Mouse (Mus musculus): ENCODE results near the gene Car14.
"Not testable (repeated sequence)": the region's sequence is repeated elsewhere in the genome, so short reads cannot be mapped to it uniquely, and the experiment has no call there.

The Car14 gene

DNA sequence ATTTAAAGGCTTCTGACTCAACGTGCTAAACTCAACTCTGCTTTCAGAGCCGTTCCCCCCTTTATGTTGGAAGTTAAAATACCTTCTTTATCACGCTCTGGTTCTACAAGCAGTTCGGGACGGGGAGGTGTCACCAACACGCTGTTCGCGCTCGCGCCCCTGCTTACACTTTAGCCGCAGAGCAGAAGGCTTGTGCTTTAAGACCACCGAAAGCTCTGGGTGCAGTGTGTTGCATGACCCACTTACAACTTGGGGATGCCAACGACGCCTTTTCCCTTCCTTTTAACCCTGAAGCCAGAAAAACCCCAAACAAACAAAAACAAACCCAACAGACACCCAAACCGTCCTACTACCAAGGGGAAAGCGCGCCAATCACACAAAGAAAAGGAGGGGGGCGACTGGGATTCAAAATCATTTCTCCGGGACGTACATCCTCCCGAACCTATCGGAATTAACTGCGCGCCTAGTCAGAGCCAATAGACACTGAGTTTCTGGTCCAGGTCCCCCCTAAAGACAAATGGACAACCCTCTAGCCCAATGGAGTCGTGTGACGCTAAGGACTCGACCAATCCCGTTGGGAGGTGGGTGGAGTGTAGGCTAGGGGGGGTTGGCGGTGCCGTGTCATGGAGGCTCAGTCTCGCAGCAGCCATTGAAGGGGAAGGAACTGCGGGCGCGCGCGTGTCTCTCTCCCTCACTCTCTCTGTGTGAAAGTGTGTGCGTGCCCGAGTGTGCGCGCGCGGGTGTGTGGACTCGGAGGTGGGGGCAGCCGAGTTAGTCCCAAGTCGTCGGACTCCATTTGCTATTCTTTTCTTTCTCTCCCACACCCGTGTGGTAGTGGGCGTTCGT, 24.4 kb upstream of the Car14 start, which contains the start of gene Anp32e:
Gene Anp32e (plus strand): TSS at position 589 of the 846 bp plus-strand sequence.
- in situ Hi-C loops (cut with MboI; ENCODE audit: low pct_unique_long_range_greater_than_20kb in 1 of 2, low sequenced_read_pairs in 2 of 2, unreplicated experiment in 1 of 2): no loop called here

DNA sequence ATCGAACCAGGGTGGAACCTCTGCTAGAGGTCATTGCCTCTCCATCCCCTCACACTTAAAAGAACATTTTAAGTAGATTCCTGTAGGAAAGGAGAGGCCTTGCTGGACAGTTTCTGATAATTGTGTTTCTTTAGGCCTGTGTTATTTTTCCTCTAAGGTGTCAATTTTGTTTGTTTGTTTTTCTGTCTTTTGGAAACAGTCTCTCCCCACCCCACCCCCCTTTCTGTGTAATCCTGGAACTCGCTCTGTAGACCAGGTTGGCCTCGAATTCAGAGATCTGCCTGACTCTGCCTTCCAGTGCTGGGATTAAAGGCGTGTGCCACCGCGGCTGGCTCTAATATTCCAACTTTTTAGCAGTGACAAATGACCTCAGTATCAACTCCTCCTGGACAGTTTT, 23.8 kb upstream of the Car14 start:
- in situ Hi-C loops (cut with MboI; ENCODE audit: low pct_unique_long_range_greater_than_20kb in 1 of 2, low sequenced_read_pairs in 2 of 2, unreplicated experiment in 1 of 2): no loop called here

DNA sequence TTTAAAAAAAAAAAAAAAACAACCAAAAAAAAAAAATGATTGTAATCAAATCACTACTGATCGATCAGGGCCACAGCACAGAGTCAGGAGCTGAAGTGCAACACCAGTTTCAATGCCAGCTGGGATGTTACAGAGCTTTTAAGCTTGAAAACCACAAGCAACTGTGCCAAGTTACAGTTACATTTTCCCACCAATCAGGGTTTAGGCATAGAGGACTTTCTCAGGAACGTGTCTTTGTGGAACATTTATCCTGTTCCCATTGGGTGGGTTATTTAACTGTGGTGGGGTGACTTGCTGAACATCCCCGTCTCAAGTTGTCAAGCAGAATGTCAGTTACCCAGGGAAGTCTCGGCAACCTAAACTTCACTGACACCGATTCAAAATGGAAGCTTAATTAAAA, 20.6 kb upstream of the Car14 start:
- in situ Hi-C loops (cut with MboI; ENCODE audit: low pct_unique_long_range_greater_than_20kb in 1 of 2, low sequenced_read_pairs in 2 of 2, unreplicated experiment in 1 of 2): no loop called here

DNA sequence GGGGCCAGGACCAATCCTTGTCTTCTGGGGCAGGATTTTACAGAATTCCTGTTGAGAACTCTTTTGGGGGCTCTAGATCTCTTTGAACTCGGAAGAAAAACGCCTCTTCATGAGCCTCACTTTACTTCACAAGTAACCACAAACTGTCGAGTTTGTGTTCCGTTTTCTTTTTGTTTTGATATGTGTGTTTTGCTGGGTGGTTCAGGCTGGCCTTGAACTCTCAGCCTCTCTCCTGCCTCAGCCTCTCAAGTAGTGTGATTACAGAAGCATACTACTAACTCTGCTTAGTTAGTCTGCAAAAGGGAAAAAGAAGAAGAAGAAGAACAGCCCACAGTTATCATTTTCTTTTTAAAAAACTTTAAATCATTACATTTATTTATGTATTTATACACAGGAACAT, 19.7 kb upstream of the Car14 start:
- in situ Hi-C loops (cut with MboI; ENCODE audit: low pct_unique_long_range_greater_than_20kb in 1 of 2, low sequenced_read_pairs in 2 of 2, unreplicated experiment in 1 of 2): no loop called here

DNA sequence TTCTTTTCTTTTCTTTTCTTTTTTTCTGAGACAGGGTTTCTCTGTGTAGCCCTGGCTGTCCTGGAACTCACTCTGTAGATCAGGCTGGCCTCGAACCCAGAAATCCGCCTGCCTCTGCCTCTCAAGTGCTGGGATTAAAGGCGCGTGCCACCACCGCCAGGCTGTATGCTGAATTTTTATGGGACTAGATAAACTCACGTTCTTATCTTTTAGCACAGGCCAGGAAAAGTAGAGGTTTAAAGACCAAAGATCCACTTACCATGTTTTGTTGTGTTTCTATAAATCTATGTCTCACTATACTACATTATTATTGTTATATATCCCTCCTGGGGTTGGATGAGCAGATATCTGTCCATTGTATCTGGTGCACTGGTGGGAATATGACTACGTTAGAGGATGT, 18.9 kb upstream of the Car14 start:
- in situ Hi-C loops (cut with MboI; ENCODE audit: low pct_unique_long_range_greater_than_20kb in 1 of 2, low sequenced_read_pairs in 2 of 2, unreplicated experiment in 1 of 2): not testable (repeated sequence)

DNA sequence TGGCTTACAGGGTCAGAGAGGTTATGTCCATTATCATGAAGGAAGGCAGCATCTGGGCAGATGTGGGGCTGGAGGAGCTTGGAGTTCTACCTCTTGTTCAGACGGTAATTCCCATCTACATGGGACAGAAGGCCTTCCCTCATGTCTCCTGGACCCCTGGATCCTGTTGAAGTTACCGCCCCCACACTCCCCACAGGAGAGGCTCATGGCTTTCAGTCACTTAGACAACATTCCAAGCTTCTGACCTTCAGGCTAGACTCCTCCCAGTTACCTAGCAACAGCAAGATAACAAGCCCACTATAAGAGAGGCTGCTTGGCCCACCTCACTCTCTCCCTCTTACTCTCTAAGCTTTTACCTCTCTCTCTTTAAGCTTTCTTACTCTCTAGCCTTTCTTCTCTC, 16.0 kb upstream of the Car14 start:
- in situ Hi-C loops (cut with MboI; ENCODE audit: low pct_unique_long_range_greater_than_20kb in 1 of 2, low sequenced_read_pairs in 2 of 2, unreplicated experiment in 1 of 2): not testable (repeated sequence)

DNA sequence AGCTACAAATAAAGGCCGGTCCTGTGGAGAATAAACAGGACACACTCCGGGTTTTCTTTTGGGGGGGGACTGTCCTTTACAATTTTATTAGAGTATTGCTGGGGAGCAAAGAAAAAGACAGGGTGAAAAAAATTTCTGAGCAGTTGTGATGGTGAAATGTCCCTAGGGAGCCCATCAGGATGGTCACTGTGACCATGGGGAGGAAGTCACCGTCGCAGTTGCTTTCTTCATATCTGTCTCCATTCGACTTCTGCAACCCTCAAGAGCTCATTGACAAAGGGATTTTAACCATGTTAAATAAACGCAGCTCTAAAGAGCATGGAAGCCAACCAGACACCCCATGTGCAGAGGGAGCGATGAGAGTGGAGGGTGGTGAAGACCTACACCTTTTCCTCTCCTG, 12.3 kb upstream of the Car14 start:
- in situ Hi-C loops (cut with MboI; ENCODE audit: low pct_unique_long_range_greater_than_20kb in 1 of 2, low sequenced_read_pairs in 2 of 2, unreplicated experiment in 1 of 2): no loop called here

DNA sequence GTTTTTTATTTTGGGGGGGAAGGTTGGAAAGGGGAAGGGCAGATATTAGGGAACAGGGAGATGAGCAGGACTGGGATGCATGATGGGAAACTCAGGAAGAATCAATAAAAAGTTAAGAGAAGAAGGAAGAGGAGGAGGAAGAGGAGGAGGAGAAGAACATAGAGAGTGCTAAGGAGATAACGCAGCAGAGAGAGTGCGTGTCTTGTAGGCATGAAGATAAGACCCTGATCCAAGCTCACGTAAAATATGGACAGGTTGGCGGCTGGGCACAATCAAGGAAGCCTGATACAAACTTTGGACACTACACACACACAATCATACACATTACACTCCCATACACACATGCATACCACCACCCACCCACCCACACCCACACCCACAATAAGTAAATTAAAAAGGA, 10.2 kb upstream of the Car14 start:
- in situ Hi-C loops (cut with MboI; ENCODE audit: low pct_unique_long_range_greater_than_20kb in 1 of 2, low sequenced_read_pairs in 2 of 2, unreplicated experiment in 1 of 2): no loop called here

DNA sequence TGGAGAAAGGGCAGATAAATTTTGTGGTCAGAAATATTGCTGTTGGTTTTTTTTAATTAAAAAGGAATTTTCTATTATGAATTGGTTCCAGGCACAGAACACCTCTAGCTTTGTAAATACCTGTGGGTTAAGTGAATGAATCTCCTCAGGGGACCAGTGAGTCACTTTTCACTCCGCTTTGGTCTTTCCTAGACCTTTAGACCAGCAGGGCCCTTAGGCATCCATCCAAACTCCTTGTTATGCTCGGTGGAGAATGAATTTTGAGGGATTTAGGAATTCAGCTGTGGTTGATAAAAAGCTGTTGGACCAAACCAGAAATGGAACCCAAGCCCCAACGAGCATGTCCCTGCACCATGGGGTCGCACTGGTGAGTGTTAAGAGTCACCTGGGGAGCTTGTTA, 3.1 kb upstream of the Car14 start:
- in situ Hi-C loops (cut with MboI; ENCODE audit: low pct_unique_long_range_greater_than_20kb in 1 of 2, low sequenced_read_pairs in 2 of 2, unreplicated experiment in 1 of 2): no loop called here

DNA sequence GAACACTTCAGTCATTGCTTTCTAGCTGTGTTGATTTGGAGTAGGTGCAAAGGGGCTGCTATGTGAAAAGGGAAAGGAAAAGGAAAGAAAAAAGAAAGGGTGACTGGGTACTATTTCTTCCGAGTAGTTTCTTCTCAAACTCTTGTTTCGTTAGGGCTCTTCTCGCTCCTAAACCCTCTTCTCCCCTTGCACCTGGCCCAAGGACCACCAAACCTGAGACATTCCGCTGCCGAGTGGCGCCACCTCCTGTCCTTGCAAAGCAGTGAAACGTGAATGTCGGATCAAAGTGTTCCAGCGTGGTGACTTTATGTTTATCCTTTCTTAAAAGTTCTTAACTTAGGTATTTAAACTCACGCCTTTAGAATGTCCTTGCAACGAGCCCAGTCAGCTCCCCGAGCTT, 2.4 kb upstream of the Car14 start:
- in situ Hi-C loops (cut with MboI; ENCODE audit: low pct_unique_long_range_greater_than_20kb in 1 of 2, low sequenced_read_pairs in 2 of 2, unreplicated experiment in 1 of 2): no loop called here

DNA sequence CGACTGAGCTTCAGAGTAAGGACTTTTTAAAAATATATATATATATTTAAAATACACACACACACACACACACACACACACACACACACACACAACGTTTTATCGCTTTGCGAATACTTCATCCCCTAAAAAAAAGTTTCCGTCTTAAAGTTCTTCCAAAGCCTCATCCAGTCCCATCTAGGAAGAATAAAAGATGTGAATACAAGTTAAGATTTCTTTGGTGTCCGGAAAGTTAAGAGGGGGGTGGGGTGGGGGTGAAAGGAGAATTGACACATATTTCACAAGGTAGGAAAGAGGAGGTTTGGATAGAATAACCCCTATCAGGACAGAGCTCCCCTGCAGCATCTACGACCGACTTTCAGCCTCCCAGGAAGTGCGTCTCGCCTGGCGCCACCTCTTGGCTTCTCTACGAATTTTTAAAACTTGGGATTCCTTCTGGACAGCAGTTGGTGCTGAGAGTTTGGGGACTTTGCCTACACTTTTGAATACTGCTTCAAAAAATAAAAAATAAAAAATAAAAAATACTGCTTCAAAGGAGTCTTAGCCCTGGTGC, 1.5 kb upstream of the Car14 start:
- in situ Hi-C loops (cut with MboI; ENCODE audit: low pct_unique_long_range_greater_than_20kb in 1 of 2, low sequenced_read_pairs in 2 of 2, unreplicated experiment in 1 of 2): no loop called here

DNA sequence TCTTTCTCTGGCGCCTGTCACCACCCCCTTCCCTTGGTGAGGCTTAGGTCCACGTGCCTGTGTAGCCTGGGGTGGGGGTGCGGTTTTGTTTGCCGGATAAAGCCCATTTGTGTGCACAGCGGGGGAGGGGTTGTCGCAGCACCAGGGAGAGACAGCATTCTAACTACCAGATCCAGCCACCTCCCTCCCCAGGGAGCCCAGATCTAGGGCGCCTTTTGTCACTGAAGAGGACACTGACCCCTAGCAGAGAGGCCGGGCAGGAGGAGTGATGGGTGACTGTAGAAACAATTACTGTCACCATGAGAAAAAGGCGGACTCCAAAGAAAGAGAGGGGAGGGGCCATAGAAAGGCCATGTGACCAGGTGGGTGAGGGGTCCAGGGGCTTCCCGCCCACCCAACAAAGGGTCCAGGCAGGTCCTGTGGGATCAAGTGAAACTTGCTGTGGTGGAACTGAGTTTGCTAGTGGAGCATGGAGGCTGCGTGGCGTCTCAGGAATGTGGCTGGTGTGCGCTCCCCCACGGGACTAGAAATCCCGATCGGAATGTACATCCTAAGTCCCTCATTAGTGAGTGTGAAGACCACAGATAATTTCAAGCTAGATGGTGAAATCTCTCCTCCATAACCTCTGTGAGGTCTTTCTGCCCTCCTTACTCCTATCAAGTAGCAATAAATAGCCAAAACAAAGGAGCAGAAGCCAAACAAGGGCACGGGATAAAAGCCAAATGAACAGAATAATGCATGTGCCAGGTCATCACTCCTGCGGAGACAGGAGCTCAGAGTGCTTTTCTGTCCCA, 852 bp upstream of the Car14 start:
- in situ Hi-C loops (cut with MboI; ENCODE audit: low pct_unique_long_range_greater_than_20kb in 1 of 2, low sequenced_read_pairs in 2 of 2, unreplicated experiment in 1 of 2): no loop called here

DNA sequence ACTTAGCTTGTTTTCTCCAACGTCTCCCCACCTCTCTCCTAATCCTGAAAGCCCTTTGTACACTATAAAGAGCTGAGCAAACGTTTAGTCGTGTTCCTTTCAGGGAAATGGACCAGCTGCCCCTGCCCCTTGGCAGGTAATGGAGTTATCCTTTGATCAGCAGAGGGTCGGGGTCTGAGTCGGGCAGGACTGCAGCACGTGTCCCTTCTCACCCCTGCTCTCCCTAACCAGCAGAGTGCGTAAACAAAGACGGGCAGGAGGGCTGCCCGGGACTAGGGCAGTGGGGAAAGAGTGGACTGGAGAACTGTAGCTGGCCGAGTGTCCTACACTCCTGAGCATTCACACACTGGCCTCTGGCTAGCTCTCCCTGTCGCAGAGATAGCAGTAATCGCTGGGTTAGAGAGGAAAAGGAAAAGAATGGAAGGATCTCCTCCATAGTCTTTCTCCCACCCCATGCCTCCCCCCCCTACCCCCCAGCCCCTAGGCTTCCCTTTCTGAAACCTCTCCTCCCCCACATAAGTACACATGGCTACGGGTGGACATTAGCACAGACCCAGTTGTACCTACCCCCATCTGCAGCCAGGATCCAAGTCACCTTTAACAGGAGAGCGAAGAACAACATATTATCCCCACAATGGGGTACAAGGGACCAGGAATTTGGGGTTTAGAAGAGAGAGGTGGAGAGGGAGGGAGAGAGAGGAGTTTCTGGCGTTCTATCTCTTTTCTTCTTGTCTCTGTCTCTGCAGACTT, 563 bp downstream of the Car14 start:
- in situ Hi-C loops (cut with MboI; ENCODE audit: low pct_unique_long_range_greater_than_20kb in 1 of 2, low sequenced_read_pairs in 2 of 2, unreplicated experiment in 1 of 2): no loop called here

DNA sequence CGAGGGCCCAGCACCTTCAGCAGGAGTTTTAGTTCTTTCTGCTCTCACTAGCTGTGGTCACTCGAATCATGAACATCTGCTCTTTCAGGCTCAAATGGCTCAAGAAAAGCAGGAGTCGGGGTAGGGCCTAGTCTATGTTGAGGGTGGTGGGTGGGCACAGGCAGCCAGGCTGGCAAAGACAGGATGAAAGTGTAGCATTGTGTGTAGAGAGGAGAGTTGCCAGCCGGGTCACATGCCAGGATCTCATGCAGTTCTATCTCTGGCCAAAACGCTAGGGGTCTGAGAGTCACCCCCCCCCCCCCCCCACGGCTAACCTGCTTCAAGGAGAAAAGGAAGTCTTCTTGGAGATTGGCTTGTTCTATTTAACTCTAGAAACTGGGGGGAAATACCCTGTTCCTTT, 1.8 kb downstream of the Car14 start:
- in situ Hi-C loops (cut with MboI; ENCODE audit: low pct_unique_long_range_greater_than_20kb in 1 of 2, low sequenced_read_pairs in 2 of 2, unreplicated experiment in 1 of 2): no loop called here

DNA sequence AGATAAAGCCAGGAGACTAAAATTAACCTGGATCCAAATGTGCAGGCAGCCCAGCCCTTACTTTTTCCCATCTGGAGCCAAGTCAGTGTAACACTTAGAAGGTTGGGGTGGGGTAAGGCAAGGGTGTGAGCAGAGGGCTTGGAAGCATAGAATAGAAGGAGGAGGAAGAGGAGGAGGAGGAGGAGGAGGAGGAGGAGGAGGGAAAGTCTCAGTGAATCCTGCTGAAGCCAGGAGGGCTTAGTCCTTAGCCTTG, 2.2 kb downstream of the Car14 start:
- in situ Hi-C loops (cut with MboI; ENCODE audit: low pct_unique_long_range_greater_than_20kb in 1 of 2, low sequenced_read_pairs in 2 of 2, unreplicated experiment in 1 of 2): no loop called here

DNA sequence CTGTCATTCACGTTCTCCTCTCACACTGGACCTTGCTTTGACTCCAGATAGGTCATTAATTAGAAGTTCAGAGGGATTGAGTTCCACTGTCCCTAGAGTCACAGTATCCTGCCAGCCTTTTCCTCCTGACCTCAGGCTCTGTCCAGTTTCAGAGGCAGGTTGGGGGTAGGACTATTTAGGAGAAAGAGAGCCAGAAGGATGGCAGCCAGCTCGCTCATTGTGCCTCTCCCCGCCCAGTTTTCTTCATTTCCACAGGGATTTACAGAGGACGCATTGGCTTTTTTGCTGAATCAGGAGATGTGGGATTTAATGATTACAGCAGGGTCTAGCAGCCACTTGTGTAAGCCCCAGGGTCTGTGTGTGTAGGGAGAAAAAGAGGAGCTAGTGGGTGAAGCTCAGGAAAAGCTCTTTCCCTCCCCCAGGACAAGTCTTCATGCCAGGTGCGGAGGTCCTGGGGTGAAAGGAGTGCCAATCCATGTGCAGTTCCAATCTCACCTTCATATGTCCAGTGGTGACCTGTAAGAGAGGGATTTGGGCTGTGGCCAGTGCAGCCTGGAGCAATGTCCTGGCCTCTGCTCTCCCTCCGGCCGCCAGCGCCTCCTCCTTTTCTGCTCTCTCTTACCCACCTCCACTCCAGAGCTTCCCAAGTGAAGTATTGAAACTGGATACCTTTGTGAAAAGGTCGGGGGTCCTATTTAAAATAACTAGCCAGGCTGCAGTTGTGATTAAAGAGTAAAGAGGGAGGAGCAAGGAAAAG, 2.7 kb downstream of the Car14 start:
- in situ Hi-C loops (cut with MboI; ENCODE audit: low pct_unique_long_range_greater_than_20kb in 1 of 2, low sequenced_read_pairs in 2 of 2, unreplicated experiment in 1 of 2): no loop called here

DNA sequence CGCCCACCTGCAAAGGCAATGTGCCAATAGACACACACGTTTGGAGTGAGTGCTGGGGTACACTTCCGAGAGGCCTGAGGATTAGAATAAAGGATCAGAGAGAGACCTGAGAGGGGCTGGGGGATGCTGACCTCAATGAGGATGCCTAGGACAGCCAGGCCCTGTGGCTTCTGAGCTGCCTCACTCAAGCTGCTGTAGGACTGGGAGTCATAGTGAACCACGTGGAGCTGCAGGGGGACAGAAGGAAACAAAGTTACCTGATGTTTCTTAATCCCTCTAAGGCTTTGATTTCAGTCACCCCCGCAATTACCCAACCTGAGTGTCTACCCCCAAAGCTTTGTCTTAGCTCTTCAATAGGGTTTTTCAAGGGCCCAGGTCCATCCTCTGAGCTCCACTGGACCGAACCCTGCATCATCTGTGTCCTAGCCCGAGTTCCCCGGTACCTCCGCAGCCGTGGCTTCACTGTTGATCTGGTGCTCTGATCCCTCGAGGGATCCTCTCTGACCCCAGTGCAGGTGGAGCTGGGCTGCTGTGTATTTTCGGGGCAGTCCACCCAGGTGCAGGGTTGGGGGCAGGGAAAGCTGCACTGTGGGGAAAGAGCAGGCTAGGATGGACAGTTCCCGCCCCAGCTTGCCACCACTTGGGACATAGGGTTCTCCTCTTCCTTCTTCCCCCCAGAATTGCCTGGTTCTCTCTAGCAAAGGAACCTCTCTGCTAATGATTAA, 4.5 kb downstream of the Car14 start:
- in situ Hi-C loops (cut with MboI; ENCODE audit: low pct_unique_long_range_greater_than_20kb in 1 of 2, low sequenced_read_pairs in 2 of 2, unreplicated experiment in 1 of 2): no loop called here

DNA sequence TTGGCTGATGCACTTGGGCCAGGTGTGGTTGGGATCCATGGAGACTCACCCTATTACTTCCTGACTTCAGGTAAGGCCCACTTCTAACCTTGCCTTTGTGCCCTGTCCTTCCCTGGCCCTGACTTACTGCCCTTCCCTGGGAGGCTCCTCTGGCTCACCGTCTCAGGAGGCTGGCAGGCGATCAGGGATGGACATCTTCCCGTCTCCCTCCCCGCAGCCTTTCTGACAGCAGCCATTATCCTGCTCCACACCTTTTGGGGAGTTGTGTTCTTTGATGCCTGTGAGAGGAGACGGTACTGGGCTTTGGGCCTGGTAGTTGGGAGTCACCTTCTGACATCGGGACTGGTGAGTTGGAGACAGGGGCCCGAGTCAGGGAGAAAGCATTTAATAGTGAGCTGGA, 9.0 kb downstream of the Car14 start:
- in situ Hi-C loops (cut with MboI; ENCODE audit: low pct_unique_long_range_greater_than_20kb in 1 of 2, low sequenced_read_pairs in 2 of 2, unreplicated experiment in 1 of 2): not testable (repeated sequence)
